Mouse (Mus musculus): ENCODE results near the gene Ly6g6e.

- TF ChIP-seq CTCF (IDR thresholded peaks at IDR 0.05; ENCODE audit: control insufficient read depth, insufficient read depth, low read length) = no peak
- TF ChIP-seq POLR2A (IDR thresholded peaks at IDR 0.05; ENCODE audit: borderline replicate concordance, control insufficient read depth, low read depth, low read length) = no peak
Observed at GRCm38 (mm10) chr17:35057090-35057489, 19.6 kb upstream of the Ly6g6e start.

Measured in bone marrow, adult 2 months (tissue).